Mouse (Mus musculus): ENCODE measurements around the gene Gfm2. TPM values are rescaled to one million over a fixed set of nuclear protein-coding genes. Genes with fewer than 3 reads are reported as not detected.

Gfm2 gene
- polyA plus RNA-seq, 1 experiment from 2014 or later = 30.3 TPM

- Histone ChIP-seq H3K27me3 (replicated peaks; ENCODE audit: control insufficient read depth, insufficient read depth, low read length) (no peaks in the 10 kb centered on the region), H3K4me3 (ENCODE audit: low read length) (no peak overlapping the region), H3K27ac (ENCODE audit: low read depth, low read length) (no peak overlapping the region), H3K9ac (ENCODE audit: low read depth, low read length) (no peak overlapping the region), H3K4me2 (ENCODE audit: low read length) (no peak overlapping the region), H3K9me3 (ENCODE audit: control insufficient read depth, low read length) (no peaks in the 10 kb centered on the region), H3K36me3 (ENCODE audit: control insufficient read depth, insufficient read depth, low read length) (no peaks in the 10 kb centered on the region), H3K4me1 (ENCODE audit: control insufficient read depth, insufficient read depth, low read depth, low read length) (no peaks in the 10 kb centered on the region)
- no peak for ATAC-seq
- WGBS = 52% methylated on average over 4 of the region's 4 CpGs
Observed at GRCm38 (mm10) chr13:97215563-97215962, 77.8 kb downstream of the Gfm2 start.

DNA sequence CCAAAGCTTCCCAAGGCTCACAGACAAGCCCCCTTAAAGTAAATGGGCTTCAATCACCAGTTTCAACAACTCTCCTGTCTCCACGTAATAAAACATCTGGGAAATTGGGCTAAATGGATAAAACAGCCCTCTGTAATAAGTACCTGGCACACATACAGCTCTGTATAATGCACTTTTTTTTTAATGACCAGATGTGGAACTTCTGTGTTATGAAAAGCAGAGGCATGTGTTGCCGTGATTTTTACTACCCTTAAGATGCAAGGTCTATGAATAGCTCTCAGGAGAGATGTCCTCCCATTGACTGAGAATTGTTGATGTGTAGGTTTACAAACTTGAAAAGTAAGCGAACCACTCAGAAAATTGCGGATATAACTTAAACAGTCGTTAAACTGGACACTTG is 78.5 kb downstream of the Gfm2 start:
- no peak for ATAC-seq
- Histone ChIP-seq H3K4me3 (ENCODE audit: low read length) (no peak overlapping the region), H3K36me3 (ENCODE audit: control insufficient read depth, insufficient read depth, low read length) (no peaks in the 10 kb centered on the region), H3K27me3 (replicated peaks; ENCODE audit: control insufficient read depth, insufficient read depth, low read length) (no peaks in the 10 kb centered on the region), H3K27ac (ENCODE audit: low read depth, low read length) (no peak overlapping the region), H3K9me3 (ENCODE audit: control insufficient read depth, low read length) (no peaks in the 10 kb centered on the region), H3K4me2 (ENCODE audit: low read length) (no peak overlapping the region), H3K9ac (ENCODE audit: low read depth, low read length) (no peak overlapping the region), H3K4me1 (ENCODE audit: control insufficient read depth, insufficient read depth, low read depth, low read length) (no peaks in the 10 kb centered on the region)
- 82% methylated on average over 5 of the region's 5 CpGs for WGBS

- Histone ChIP-seq H3K27ac (ENCODE audit: low read depth, low read length) (no peak overlapping the region), H3K27me3 (replicated peaks; ENCODE audit: control insufficient read depth, insufficient read depth, low read length) (no peaks in the 10 kb centered on the region), H3K36me3 (ENCODE audit: control insufficient read depth, insufficient read depth, low read length) (no peaks in the 10 kb centered on the region), H3K9me3 (ENCODE audit: control insufficient read depth, low read length) (no peaks in the 10 kb centered on the region), H3K4me2 (ENCODE audit: low read length) (no peak overlapping the region), H3K4me1 (ENCODE audit: control insufficient read depth, insufficient read depth, low read depth, low read length) (no peaks in the 10 kb centered on the region), H3K4me3 (ENCODE audit: low read length) (no peak overlapping the region), H3K9ac (ENCODE audit: low read depth, low read length) (no peak overlapping the region)
- 94% methylated on average over 3 of the region's 3 CpGs for WGBS
- ATAC-seq = no peak
Observed at GRCm38 (mm10) chr13:97220022-97220421, 82.3 kb downstream of the Gfm2 start.

GRCm38 (mm10) chr13:97223856-97224255 is 86.1 kb downstream of the Gfm2 start:
- WGBS = 77% methylated on average over 8 of the region's 8 CpGs
- Histone ChIP-seq H3K36me3 (ENCODE audit: control insufficient read depth, insufficient read depth, low read length) (no peaks in the 10 kb centered on the region), H3K4me2 (ENCODE audit: low read length) (no peak overlapping the region)

DNA sequence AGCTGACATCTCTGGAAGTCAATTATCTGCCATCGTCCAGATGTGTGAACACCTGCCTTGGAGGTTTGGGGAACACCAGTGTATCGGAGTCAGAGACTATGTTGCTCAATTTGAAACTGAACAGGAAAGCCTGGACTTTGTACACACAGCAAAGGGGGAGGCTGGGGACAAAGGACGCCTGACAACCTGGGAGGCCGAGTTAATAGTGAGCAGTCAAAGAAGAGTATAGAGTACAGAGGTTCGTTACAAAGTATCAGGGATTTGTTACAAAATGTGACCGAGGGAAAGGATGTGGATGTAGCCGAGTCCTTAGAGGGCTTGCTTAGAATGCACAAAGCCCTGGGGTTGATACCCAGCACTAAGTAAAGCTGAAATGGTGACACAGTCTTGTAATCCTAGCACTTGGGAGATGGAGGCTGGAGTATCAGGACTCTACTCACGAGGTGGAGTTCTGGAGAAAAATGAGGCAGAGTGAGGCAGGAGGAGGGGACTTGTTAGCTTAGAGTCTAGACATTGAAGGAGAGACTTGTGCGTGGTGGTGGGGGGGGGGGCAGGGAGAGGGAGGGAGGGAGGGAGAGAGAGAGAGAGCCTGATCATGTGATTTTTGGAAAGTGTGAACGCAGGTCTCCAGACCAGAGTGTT is 86.7 kb downstream of the Gfm2 start:
- Histone ChIP-seq H3K27me3 (replicated peaks; ENCODE audit: control insufficient read depth, insufficient read depth, low read length) (no peaks in the 10 kb centered on the region), H3K9ac (ENCODE audit: low read depth, low read length) (no peak overlapping the region), H3K4me3 (ENCODE audit: low read length) (no peak overlapping the region), H3K4me1 (ENCODE audit: control insufficient read depth, insufficient read depth, low read depth, low read length) (no peaks in the 10 kb centered on the region), H3K4me2 (ENCODE audit: low read length) (no peak overlapping the region), H3K27ac (ENCODE audit: low read depth, low read length) (no peak overlapping the region), H3K9me3 (ENCODE audit: control insufficient read depth, low read length) (no peaks in the 10 kb centered on the region), H3K36me3 (ENCODE audit: control insufficient read depth, insufficient read depth, low read length) (no peaks in the 10 kb centered on the region)
- WGBS = 81% methylated on average over 10 of the region's 10 CpGs
- ATAC-seq = no peak

More at GRCm38 (mm10) chr13:97223856-97224255, 86.1 kb downstream of the Gfm2 start:
- Histone ChIP-seq H3K9me3 (ENCODE audit: control insufficient read depth, low read length) (no peaks in the 10 kb centered on the region), H3K4me1 (ENCODE audit: control insufficient read depth, insufficient read depth, low read depth, low read length) (no peaks in the 10 kb centered on the region), H3K27ac (ENCODE audit: low read depth, low read length) (no peak overlapping the region), H3K27me3 (replicated peaks; ENCODE audit: control insufficient read depth, insufficient read depth, low read length) (no peaks in the 10 kb centered on the region), H3K4me3 (ENCODE audit: low read length) (no peak overlapping the region), H3K9ac (ENCODE audit: low read depth, low read length) (no peak overlapping the region)
- no peak for ATAC-seq

GRCm38 (mm10) chr13:97225130-97225529 is 87.4 kb downstream of the Gfm2 start:
- no peak overlapping the region for H3K4me2 ChIP-seq (ENCODE audit: low read length)
- no peak overlapping the region for H3K27ac ChIP-seq (ENCODE audit: low read depth, low read length)
- no peak overlapping the region for H3K4me3 ChIP-seq (ENCODE audit: low read length)

DNA sequence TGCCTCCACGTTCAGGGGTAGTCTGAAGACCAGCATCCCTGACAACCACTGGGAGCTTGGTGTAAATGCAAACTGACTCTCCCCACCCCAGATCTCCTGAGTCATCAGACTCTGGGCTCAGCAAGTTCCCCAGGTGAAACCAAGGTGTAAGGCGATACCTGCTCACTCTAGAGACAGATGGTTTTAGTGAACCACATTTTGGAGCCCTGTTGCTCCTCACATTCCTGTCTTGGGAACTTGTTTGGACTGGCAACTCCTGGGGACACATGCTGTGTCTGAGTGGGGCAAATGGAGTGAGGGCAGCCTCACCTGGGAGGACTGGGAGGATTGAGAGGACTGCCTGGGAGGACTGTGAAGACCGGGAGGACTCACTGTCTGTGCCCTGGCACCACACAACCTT is 90.1 kb downstream of the Gfm2 start:
- no peak overlapping the region for H3K4me2 ChIP-seq (ENCODE audit: low read length)

More at GRCm38 (mm10) chr13:97225130-97225529, 87.4 kb downstream of the Gfm2 start:
- no peak overlapping the region for H3K9ac ChIP-seq (ENCODE audit: low read depth, low read length)
- WGBS = 74% methylated on average over 17 of the region's 17 CpGs
- no peaks in the 10 kb centered on the region for H3K27me3 ChIP-seq (replicated peaks; ENCODE audit: control insufficient read depth, insufficient read depth, low read length)
- H3K36me3 ChIP-seq (ENCODE audit: control insufficient read depth, insufficient read depth, low read length) = no peaks in the 10 kb centered on the region
- no peak for ATAC-seq
- H3K9me3 ChIP-seq (ENCODE audit: control insufficient read depth, low read length) = no peaks in the 10 kb centered on the region
- H3K4me1 ChIP-seq (ENCODE audit: control insufficient read depth, insufficient read depth, low read depth, low read length) = no peaks in the 10 kb centered on the region

GRCm38 (mm10) chr13:97230101-97230500 is 92.4 kb downstream of the Gfm2 start:
- no peak overlapping the region for H3K4me3 ChIP-seq (ENCODE audit: low read length)
- no peak for ATAC-seq
- H3K36me3 ChIP-seq (ENCODE audit: control insufficient read depth, insufficient read depth, low read length) = no peaks in the 10 kb centered on the region
- H3K27ac ChIP-seq (ENCODE audit: low read depth, low read length) = no peak overlapping the region
- no peak overlapping the region for H3K9ac ChIP-seq (ENCODE audit: low read depth, low read length)
- 80% methylated on average over 3 of the region's 3 CpGs for WGBS
- no peaks in the 10 kb centered on the region for H3K27me3 ChIP-seq (replicated peaks; ENCODE audit: control insufficient read depth, insufficient read depth, low read length)
- H3K4me1 ChIP-seq (ENCODE audit: control insufficient read depth, insufficient read depth, low read depth, low read length) = no peaks in the 10 kb centered on the region
- no peaks in the 10 kb centered on the region for H3K9me3 ChIP-seq (ENCODE audit: control insufficient read depth, low read length)
- no peak overlapping the region for H3K4me2 ChIP-seq (ENCODE audit: low read length)

More for the DNA sequence above, 90.1 kb downstream of the Gfm2 start:
- 97% methylated on average over 3 of the region's 3 CpGs for WGBS
- H3K9ac ChIP-seq (ENCODE audit: low read depth, low read length) = no peak overlapping the region
- no peaks in the 10 kb centered on the region for H3K9me3 ChIP-seq (ENCODE audit: control insufficient read depth, low read length)
- H3K4me3 ChIP-seq (ENCODE audit: low read length) = no peak overlapping the region
- H3K4me1 ChIP-seq (ENCODE audit: control insufficient read depth, insufficient read depth, low read depth, low read length) = no peaks in the 10 kb centered on the region
- H3K27me3 ChIP-seq (replicated peaks; ENCODE audit: control insufficient read depth, insufficient read depth, low read length) = no peaks in the 10 kb centered on the region
- no peak for ATAC-seq
- no peaks in the 10 kb centered on the region for H3K36me3 ChIP-seq (ENCODE audit: control insufficient read depth, insufficient read depth, low read length)
- no peak overlapping the region for H3K27ac ChIP-seq (ENCODE audit: low read depth, low read length)
